In genomic region chr9:39602536-39603332, GRCm38 (mm10) we compare ENCODE assay signal across 9 mouse cellular contexts. TPM values are rescaled to one million over a fixed set of nuclear protein-coding genes. Genes with fewer than 3 reads are reported as not detected.
A peak's percentile ranks its signal among the peaks of the same experiment; 100 is the strongest.
DNase-seq lines count a peak whose midpoint lies in the region; ATAC-seq and TF ChIP-seq lines count a peak whose summit lies in the region.
"Had no signal": no experiment of that assay in that cellular context is flagged by ENCODE, and none has a peak within 500 bp of the region (broad histone marks: within the 10 kb centered on the region; RNA-seq: fewer than 3 reads in every experiment).

No protein-coding gene starts in this region.

- H3K4me1 ChIP-seq in heart, embryonic 10.5 days = no peaks in the 10 kb centered on the region
- H3K4me1 ChIP-seq in hindbrain, embryonic 12.5 days = peaks cover 16% of the 10 kb centered on the region; the same call in 1 of the 2 replicates
- H3K4me1 ChIP-seq in limb, embryonic 14.5 days (ENCODE audit: control insufficient read depth, insufficient read depth, low read length) = no peaks in the 10 kb centered on the region

- no peaks in the 10 kb centered on the region for H3K27me3 ChIP-seq in heart, embryonic 10.5 days (ENCODE audit: insufficient read depth, poor library complexity, severe bottlenecking)
- no peaks in the 10 kb centered on the region; the same call in 1 of the 2 replicates for H3K27me3 ChIP-seq in hindbrain, embryonic 12.5 days
- no peaks in the 10 kb centered on the region for H3K27me3 ChIP-seq in limb, embryonic 14.5 days (ENCODE audit: control insufficient read depth, insufficient read depth, low read length)

- TF ChIP-seq POLR2A in limb, embryonic 14.5 days (IDR thresholded peaks at IDR 0.05; ENCODE audit: borderline replicate concordance, extremely low read depth, insufficient read depth, insufficient read length) = no peak

- peak overlapping the region; percentile 49 for H3K9ac ChIP-seq in hindbrain, embryonic 12.5 days
- H3K9ac ChIP-seq in limb, embryonic 14.5 days (ENCODE audit: low read depth, low read length, severe bottlenecking) = peak overlapping the region; percentile 48

- intact Hi-C loops in gastrocnemius, postnatal 36 days (cut with DNase I) = no loop called here

- H3K27ac ChIP-seq in heart, embryonic 10.5 days = no peak overlapping the region
- H3K27ac ChIP-seq in hindbrain, embryonic 12.5 days = peak overlapping the region; percentile 35; the same call in 1 of the 2 replicates
- no peak overlapping the region; the same call in 1 of the 2 replicates for H3K27ac ChIP-seq in limb, embryonic 14.5 days (replicated peaks; ENCODE audit: low read depth, low read length)

- under 1% methylated on average over 19 of the region's 19 CpGs for WGBS in heart, embryonic 10.5 days
- WGBS in hindbrain, embryonic 12.5 days = 0% methylated on average over 19 of the region's 19 CpGs
- under 1% methylated on average over 18 of the region's 19 CpGs for WGBS in limb, embryonic 14.5 days

- peak overlapping the region; percentile 63 for H3K4me3 ChIP-seq in heart, embryonic 10.5 days
- H3K4me3 ChIP-seq in hindbrain, embryonic 12.5 days = peak overlapping the region; percentile 39
- H3K4me3 ChIP-seq in limb, embryonic 14.5 days (replicated peaks; ENCODE audit: low read length) = peak overlapping the region; percentile 41

- peak; percentile 92 for ATAC-seq in hindbrain, embryonic 12.5 days (ENCODE audit: low FRiP score)
- peak; percentile 63 for ATAC-seq in limb, embryonic 14.5 days (ENCODE audit: low FRiP score, low read depth)

- no peaks in the 10 kb centered on the region for H3K36me3 ChIP-seq in heart, embryonic 10.5 days
- no peaks in the 10 kb centered on the region for H3K36me3 ChIP-seq in hindbrain, embryonic 12.5 days
- 0 out of 2 replicates have a peak, but pooled peaks cover 3% of the 10 kb centered on the region for H3K36me3 ChIP-seq in limb, embryonic 14.5 days (ENCODE audit: control insufficient read depth, insufficient read depth, low read length)

- no peak for DNase-seq in heart, embryonic 10.5 days (ENCODE audit: low spot score)
- DNase-seq in heart, adult 9 months (ENCODE audit: low spot score in 2 of 2) = no peak
- peak; percentile 23 for DNase-seq in embryo, embryonic 11.5 days (ENCODE audit: low read depth, low spot score)
- peak; percentile 71 for DNase-seq in limb, embryonic 14.5 days (ENCODE audit: low spot score)
- peak; percentile 32 to 49 for DNase-seq in right cerebral cortex, adult 2 months (ENCODE audit: low spot score in 2 of 2)
- DNase-seq in testis, postnatal 14 days (ENCODE audit: low spot score) = no peak
- no peak for DNase-seq in gastrocnemius, postnatal 36 days

- H3K9me3 ChIP-seq in heart, embryonic 10.5 days = no peaks in the 10 kb centered on the region
- H3K9me3 ChIP-seq in hindbrain, embryonic 12.5 days (replicated peaks) = no peaks in the 10 kb centered on the region
- no peaks in the 10 kb centered on the region for H3K9me3 ChIP-seq in limb, embryonic 14.5 days (ENCODE audit: control insufficient read depth, low read length)

- H3K4me2 ChIP-seq in hindbrain, embryonic 12.5 days (replicated peaks) = peak overlapping the region; percentile 72
- H3K4me2 ChIP-seq in limb, embryonic 14.5 days (replicated peaks; ENCODE audit: low read depth, low read length, severe bottlenecking) = peak overlapping the region; percentile 63

RNA-seq across cellular contexts. Expression of gene AW551984, which starts 1.5 kb away (rescaled TPM):
- 9.3 and 12.8 TPM in 2 replicates for polyA plus RNA-seq in heart, embryonic 10.5 days (2016; fragmentation: Nextera tagmentation; extraction: Ambion mirVana)
- polyA plus RNA-seq in hindbrain, embryonic 12.5 days (2016; fragmentation: Nextera tagmentation; extraction: Ambion mirVana) = 30.6 and 34.7 TPM in 2 replicates
- 66.5 and 75.3 TPM in 2 replicates for polyA plus RNA-seq in limb, embryonic 14.5 days (2012; rRNA removed)
- polyA plus RNA-seq in limb, embryonic 14.5 days (2014; fragmentation: Nextera tagmentation; extraction: Ambion mirVana) = 91.0 and 103 TPM in 2 replicates
- total RNA-seq in gastrocnemius, postnatal 36 days (2021) = 1 to 10 TPM in 1 of 2 experiments, under 1 TPM in 1; 0.92 to 1.3 TPM

RNA-seq across cellular contexts. Expression of gene Olfr148, which starts 7.7 kb away (rescaled TPM):
- polyA plus RNA-seq in heart, embryonic 10.5 days (2016; fragmentation: Nextera tagmentation; extraction: Ambion mirVana) = not detected in 2 replicates
- polyA plus RNA-seq in hindbrain, embryonic 12.5 days (2016; fragmentation: Nextera tagmentation; extraction: Ambion mirVana) = not detected in 2 replicates
- not detected in 2 replicates for polyA plus RNA-seq in limb, embryonic 14.5 days (2012; rRNA removed)
- not detected in 2 replicates for polyA plus RNA-seq in limb, embryonic 14.5 days (2014; fragmentation: Nextera tagmentation; extraction: Ambion mirVana)
- total RNA-seq in gastrocnemius, postnatal 36 days (2021) = not detected
- total RNA-seq: gastrocnemius, postnatal 4 days had no signal

RNA-seq across cellular contexts. Expression of gene Olfr960, which starts 18.4 kb away (rescaled TPM):
- polyA plus RNA-seq in heart, embryonic 10.5 days (2016; fragmentation: Nextera tagmentation; extraction: Ambion mirVana) = not detected in 2 replicates
- not detected in 2 replicates for polyA plus RNA-seq in hindbrain, embryonic 12.5 days (2016; fragmentation: Nextera tagmentation; extraction: Ambion mirVana)
- 0.10 TPM in 1 of 2 replicates, not detected in the other for polyA plus RNA-seq in limb, embryonic 14.5 days (2012; rRNA removed)
- not detected in 2 replicates for polyA plus RNA-seq in limb, embryonic 14.5 days (2014; fragmentation: Nextera tagmentation; extraction: Ambion mirVana)
- total RNA-seq in gastrocnemius, postnatal 36 days (2021) = not detected
- total RNA-seq: gastrocnemius, postnatal 4 days had no signal

RNA-seq across cellular contexts. Expression of gene Olfr959, which starts 27.4 kb away (rescaled TPM):
- polyA plus RNA-seq in heart, embryonic 10.5 days (2016; fragmentation: Nextera tagmentation; extraction: Ambion mirVana) = not detected in 2 replicates
- polyA plus RNA-seq in hindbrain, embryonic 12.5 days (2016; fragmentation: Nextera tagmentation; extraction: Ambion mirVana) = not detected in 2 replicates
- polyA plus RNA-seq in limb, embryonic 14.5 days (2012; rRNA removed) = not detected in 2 replicates
- not detected in 2 replicates for polyA plus RNA-seq in limb, embryonic 14.5 days (2014; fragmentation: Nextera tagmentation; extraction: Ambion mirVana)
- not detected for total RNA-seq in gastrocnemius, postnatal 36 days (2021)
- total RNA-seq: gastrocnemius, postnatal 4 days had no signal

RNA-seq across cellular contexts. Expression of gene Olfr961, which starts 42.2 kb away (rescaled TPM):
- polyA plus RNA-seq in heart, embryonic 10.5 days (2016; fragmentation: Nextera tagmentation; extraction: Ambion mirVana) = not detected in 2 replicates
- not detected in 2 replicates for polyA plus RNA-seq in hindbrain, embryonic 12.5 days (2016; fragmentation: Nextera tagmentation; extraction: Ambion mirVana)
- not detected in 2 replicates for polyA plus RNA-seq in limb, embryonic 14.5 days (2012; rRNA removed)
- polyA plus RNA-seq in limb, embryonic 14.5 days (2014; fragmentation: Nextera tagmentation; extraction: Ambion mirVana) = not detected in 2 replicates
- not detected for total RNA-seq in gastrocnemius, postnatal 36 days (2021)
- total RNA-seq: gastrocnemius, postnatal 4 days had no signal

Comparison
In these comparisons a context has a peak if more than half of its experiments do, and no peak if none do; other contexts are left out.
1. DNase-seq: peak in embryo, embryonic 11.5 days (single experiment), limb, embryonic 14.5 days (single experiment) and right cerebral cortex, adult 2 months (2 of 2); none in heart, embryonic 10.5 days (single experiment), heart, adult 9 months (0 of 2), testis, postnatal 14 days (single experiment) and gastrocnemius, postnatal 36 days (0 of 2).
2. Peak in every context shown above with its lines, with median percentiles within 50 percentile points of each other: H3K4me3 ChIP-seq.